Mouse (Mus musculus) E14TG2a.4 (cell line): ENCODE results near the gene Fsip1.

Experiments
- H3K27me3 ChIP-seq: 2 replicates; pipeline ENCODE4 v1.6.1; 2014; ENCODE audit warnings: low read length, control low read depth; ENCODE audit not compliant: insufficient read depth
- H3K36me3 ChIP-seq: 2 replicates; pipeline ENCODE4 v1.6.1; 2014; ENCODE audit warnings: low read length, control low read depth; ENCODE audit not compliant: insufficient read depth
- H3K4me1 ChIP-seq: replicated peaks from 2 replicates; pipeline ENCODE4 v1.6.1; 2014; ENCODE audit warnings: low read depth, low read length, control low read depth
- H3K4me3 ChIP-seq: replicated peaks from 2 replicates; pipeline ENCODE4 v1.5.1; 2014; ENCODE audit warnings: mild to moderate bottlenecking, low read length
- H3K9me3 ChIP-seq: 2 replicates; pipeline ENCODE4 v1.6.1; 2014; ENCODE audit warnings: low read length, control low read depth
- CTCF ChIP-seq: conservative IDR thresholded peaks from 2 replicates; pipeline ENCODE4 v1.5.1; 2014; ENCODE audit warnings: low read length
- NANOG ChIP-seq: IDR thresholded peaks from 2 replicates; pipeline ENCODE4 v1.6.1; 2014; ENCODE audit warnings: borderline replicate concordance, low read length, mixed read lengths
- POU5F1 ChIP-seq: IDR thresholded peaks from 2 replicates; pipeline ENCODE4 v1.6.1; 2014; ENCODE audit warnings: low read length, borderline replicate concordance

Gene Fsip1

DNA sequence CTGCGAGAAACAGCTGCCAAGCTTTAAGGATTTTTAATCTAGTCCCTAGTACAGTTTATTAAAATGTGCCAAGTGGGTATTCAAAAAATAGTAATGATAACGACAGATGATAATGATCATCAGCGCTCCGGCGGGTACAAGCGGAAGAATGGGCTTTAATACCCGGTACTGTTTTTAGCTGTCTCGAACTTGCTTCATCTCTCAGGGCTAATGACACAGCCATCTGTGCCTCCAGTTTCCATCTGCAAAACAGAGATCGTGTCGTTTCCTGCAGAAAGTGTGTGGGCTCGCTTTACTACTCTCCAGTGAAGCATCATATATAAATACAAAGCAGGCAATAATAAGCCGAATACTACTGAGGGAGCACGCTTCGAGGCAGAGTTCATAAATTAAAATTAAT, 13.4 kb upstream of the Fsip1 start:
- Histone ChIP-seq H3K9me3 (no peaks in the 10 kb centered on the region), H3K27me3 (no peaks in the 10 kb centered on the region), H3K4me1 (no peaks in the 10 kb centered on the region; the same call in 1 of the 2 replicates), H3K36me3 (no peaks in the 10 kb centered on the region), H3K4me3 (no peak overlapping the region)
- TF ChIP-seq NANOG (no peak), CTCF (no peak), POU5F1 (no peak)

DNA sequence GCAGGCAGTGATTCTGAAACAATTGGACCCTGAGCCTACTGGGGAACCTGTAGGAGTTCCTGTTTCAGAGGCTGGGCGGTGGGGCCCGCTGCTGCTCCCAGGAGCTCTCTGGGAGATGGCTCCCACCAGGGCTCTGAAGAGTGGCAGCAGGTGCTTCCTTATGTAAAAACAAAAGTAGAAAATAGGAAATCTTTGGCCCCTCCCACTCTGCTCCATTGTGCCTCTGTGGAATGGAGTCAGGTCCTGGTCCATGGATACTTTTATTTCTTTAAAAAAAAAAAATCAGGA, 7.1 kb upstream of the Fsip1 start:
- H3K4me1 ChIP-seq, result no peaks in the 10 kb centered on the region; the same call in 1 of the 2 replicates
- H3K4me3 ChIP-seq, result no peak overlapping the region
- H3K27me3 ChIP-seq, result peaks cover 5% of the 10 kb centered on the region
- TF ChIP-seq POU5F1 (no peak), CTCF (no peak), NANOG (no peak)
- no peaks in the 10 kb centered on the region for H3K36me3 ChIP-seq
- no peaks in the 10 kb centered on the region for H3K9me3 ChIP-seq

DNA sequence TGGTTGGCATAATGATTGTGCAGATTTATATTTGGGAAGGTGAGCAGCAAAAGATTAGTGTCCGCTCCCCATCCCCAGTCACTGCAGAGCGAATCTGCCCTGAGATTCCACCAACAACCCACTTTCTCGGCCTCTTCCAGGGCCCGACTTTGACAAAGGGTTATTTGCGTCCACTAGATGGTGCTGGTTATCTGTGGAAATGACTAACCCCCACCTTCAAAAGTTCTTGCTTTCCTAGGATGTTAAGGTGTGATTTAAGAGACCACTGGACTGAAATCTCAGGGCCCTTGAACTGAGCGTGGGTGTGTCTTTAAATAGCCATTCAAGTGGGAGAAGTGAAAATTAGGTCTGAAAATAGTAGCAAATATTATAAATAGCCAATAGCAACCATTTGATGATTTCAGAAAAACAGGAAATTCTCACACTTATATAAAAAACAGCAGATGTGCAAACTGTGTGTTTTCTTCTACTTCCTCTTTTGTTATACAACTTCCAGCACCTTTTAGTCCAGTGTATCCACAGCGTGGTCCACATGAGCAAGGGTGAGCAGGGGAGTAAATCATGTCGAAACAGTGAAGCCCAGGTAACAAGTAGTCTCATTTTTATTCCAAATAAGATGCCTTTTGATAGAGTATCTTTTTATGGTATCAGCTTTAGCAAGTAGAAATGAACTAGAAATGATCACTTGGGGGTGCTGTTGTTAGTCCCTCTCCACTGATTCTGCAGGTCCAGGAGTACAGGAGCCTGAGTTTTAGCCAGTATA, 6.6 kb upstream of the Fsip1 start:
- TF ChIP-seq POU5F1 (no peak), CTCF (peak; percentile 51), NANOG (no peak)
- Histone ChIP-seq H3K27me3 (peaks cover 5% of the 10 kb centered on the region), H3K4me1 (no peaks in the 10 kb centered on the region; the same call in 1 of the 2 replicates), H3K9me3 (no peaks in the 10 kb centered on the region), H3K36me3 (no peaks in the 10 kb centered on the region), H3K4me3 (no peak overlapping the region)

- H3K4me3 ChIP-seq, result no peak overlapping the region
- TF ChIP-seq POU5F1 (no peak), CTCF (no peak), NANOG (no peak)
- no peaks in the 10 kb centered on the region for H3K36me3 ChIP-seq
- H3K4me1 ChIP-seq, result no peaks in the 10 kb centered on the region; the same call in 1 of the 2 replicates
- peaks cover 5% of the 10 kb centered on the region for H3K27me3 ChIP-seq
- no peaks in the 10 kb centered on the region for H3K9me3 ChIP-seq
Observed at GRCm38 (mm10) chr2:118262673-118263072, 5.9 kb upstream of the Fsip1 start.

- Histone ChIP-seq H3K36me3 (no peaks in the 10 kb centered on the region), H3K4me1 (peaks cover 7% of the 10 kb centered on the region), H3K4me3 (no peak overlapping the region), H3K27me3 (peaks cover 5% of the 10 kb centered on the region), H3K9me3 (no peaks in the 10 kb centered on the region)
- TF ChIP-seq CTCF, result no peak
- no peak for TF ChIP-seq POU5F1
- TF ChIP-seq NANOG, result no peak
Observed at GRCm38 (mm10) chr2:118259746-118260145, 3.0 kb upstream of the Fsip1 start.

DNA sequence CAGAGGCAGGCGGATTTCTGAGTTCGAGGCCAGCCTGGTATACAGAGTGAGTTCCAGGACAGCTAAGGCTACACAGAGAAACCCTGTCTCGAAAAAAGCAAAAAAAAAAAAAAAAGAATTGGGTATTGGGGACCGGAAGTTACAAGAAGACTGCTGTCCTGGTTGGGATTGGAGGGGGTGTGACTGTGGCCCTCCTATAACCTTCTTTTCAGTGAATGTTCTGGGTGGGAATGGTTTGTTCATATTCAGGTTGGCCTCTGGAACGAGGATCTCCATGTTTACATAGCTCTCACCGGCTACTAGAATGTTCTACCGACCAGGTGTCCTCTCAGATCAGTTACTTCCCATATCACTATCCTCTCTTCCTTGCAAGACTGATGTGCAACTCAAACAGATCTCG, 328 bp upstream of the Fsip1 start:
- no peaks in the 10 kb centered on the region for H3K9me3 ChIP-seq
- no peak overlapping the region for H3K4me3 ChIP-seq
- H3K27me3 ChIP-seq, result peaks cover 9% of the 10 kb centered on the region; the same call in 1 of the 2 replicates
- H3K36me3 ChIP-seq, result no peaks in the 10 kb centered on the region
- TF ChIP-seq CTCF (no peak), NANOG (no peak), POU5F1 (no peak)
- peaks cover 7% of the 10 kb centered on the region for H3K4me1 ChIP-seq

GRCm38 (mm10) chr2:118254516-118254915, 2.2 kb downstream of the Fsip1 start:
- Histone ChIP-seq H3K9me3 (no peaks in the 10 kb centered on the region), H3K4me1 (peaks cover 7% of the 10 kb centered on the region), H3K36me3 (no peaks in the 10 kb centered on the region), H3K4me3 (no peak overlapping the region), H3K27me3 (peaks cover 9% of the 10 kb centered on the region; the same call in 1 of the 2 replicates)
- no peak for TF ChIP-seq CTCF

DNA sequence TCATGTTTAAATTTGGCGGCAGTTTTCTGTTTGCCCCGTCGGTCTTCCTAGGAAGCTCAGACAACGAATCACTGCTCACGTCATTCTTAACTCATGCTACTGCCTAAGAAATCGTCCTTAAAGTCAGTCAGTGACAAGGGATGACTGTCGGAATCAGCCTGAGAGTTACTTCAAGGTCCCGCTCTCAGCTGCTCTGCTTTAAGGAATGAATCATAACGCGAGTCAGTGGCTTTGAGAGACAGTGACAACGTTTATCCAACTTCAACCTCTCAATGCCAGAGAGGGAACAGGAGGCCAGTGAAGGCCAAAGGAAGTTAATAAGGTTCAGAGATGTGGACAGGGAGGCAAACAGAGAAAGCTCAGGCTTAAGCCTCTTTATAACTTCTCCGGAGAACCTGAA, 7.8 kb downstream of the Fsip1 start:
- TF ChIP-seq NANOG (no peak), POU5F1 (no peak)
- Histone ChIP-seq H3K9me3 (no peaks in the 10 kb centered on the region), H3K4me1 (no peaks in the 10 kb centered on the region), H3K4me3 (no peak overlapping the region), H3K27me3 (peaks cover 9% of the 10 kb centered on the region; the same call in 1 of the 2 replicates), H3K36me3 (no peaks in the 10 kb centered on the region)

GRCm38 (mm10) chr2:118248016-118248415, 8.8 kb downstream of the Fsip1 start:
- Histone ChIP-seq H3K9me3 (no peaks in the 10 kb centered on the region), H3K4me3 (no peak overlapping the region), H3K36me3 (no peaks in the 10 kb centered on the region), H3K4me1 (no peaks in the 10 kb centered on the region), H3K27me3 (0 out of 2 replicates have a peak, but pooled peaks cover 2% of the 10 kb centered on the region)
- TF ChIP-seq POU5F1 (no peak), CTCF (no peak), NANOG (no peak)
